Mouse (Mus musculus): ENCODE measurements around the gene Tmem108. TPM values are rescaled to one million over a fixed set of nuclear protein-coding genes. Genes with fewer than 3 reads are reported as not detected.

Tmem108 gene
- polyA plus RNA-seq, 1 experiment from 2014 or later = 25.9 TPM

GRCm38 (mm10) chr9:103720021-103720420, 41.6 kb downstream of the Tmem108 start:
- 93% methylated on average over 11 of the region's 11 CpGs for WGBS
- no peaks in the 10 kb centered on the region for H3K36me3 ChIP-seq
- no peak for ATAC-seq (ENCODE audit: low FRiP score)
- H3K4me2 ChIP-seq = no peak overlapping the region
- H3K4me3 ChIP-seq (replicated peaks) = no peak overlapping the region
- no peak overlapping the region for H3K27ac ChIP-seq (replicated peaks)
- H3K27me3 ChIP-seq (replicated peaks) = no peaks in the 10 kb centered on the region
- no peaks in the 10 kb centered on the region for H3K9me3 ChIP-seq (replicated peaks)
- H3K9ac ChIP-seq (replicated peaks) = no peak overlapping the region
- no peaks in the 10 kb centered on the region for H3K4me1 ChIP-seq

- Histone ChIP-seq H3K4me3 (replicated peaks) (no peak overlapping the region), H3K36me3 (no peaks in the 10 kb centered on the region), H3K9ac (replicated peaks) (no peak overlapping the region), H3K4me1 (peaks cover 10% of the 10 kb centered on the region), H3K9me3 (replicated peaks) (no peaks in the 10 kb centered on the region), H3K4me2 (no peak overlapping the region), H3K27me3 (replicated peaks) (no peaks in the 10 kb centered on the region), H3K27ac (replicated peaks) (no peak overlapping the region)
- no peak for ATAC-seq (ENCODE audit: low FRiP score)
- WGBS = 98% methylated on average over 13 of the region's 13 CpGs
Measured at GRCm38 (mm10) chr9:103716002-103716401, 45.6 kb downstream of the Tmem108 start.

- WGBS = 98% methylated on average over 4 of the region's 4 CpGs
- H3K4me3 ChIP-seq (replicated peaks) = no peak overlapping the region
- ATAC-seq (ENCODE audit: low FRiP score) = no peak
Measured at GRCm38 (mm10) chr9:103715352-103715751, 46.3 kb downstream of the Tmem108 start.

GRCm38 (mm10) chr9:103713230-103713629, 48.4 kb downstream of the Tmem108 start:
- Histone ChIP-seq H3K9ac (replicated peaks) (no peak overlapping the region), H3K4me3 (replicated peaks) (no peak overlapping the region), H3K4me1 (peaks cover 10% of the 10 kb centered on the region), H3K27me3 (replicated peaks) (no peaks in the 10 kb centered on the region), H3K9me3 (replicated peaks) (no peaks in the 10 kb centered on the region), H3K36me3 (no peaks in the 10 kb centered on the region), H3K4me2 (no peak overlapping the region), H3K27ac (replicated peaks) (no peak overlapping the region)
- 81% methylated on average over 4 of the region's 4 CpGs for WGBS
- no peak for ATAC-seq (ENCODE audit: low FRiP score)

More at GRCm38 (mm10) chr9:103715352-103715751, 46.3 kb downstream of the Tmem108 start:
- H3K9ac ChIP-seq (replicated peaks) = no peak overlapping the region
- no peak overlapping the region for H3K27ac ChIP-seq (replicated peaks)
- no peaks in the 10 kb centered on the region for H3K27me3 ChIP-seq (replicated peaks)
- no peaks in the 10 kb centered on the region for H3K36me3 ChIP-seq
- no peak overlapping the region for H3K4me2 ChIP-seq
- no peaks in the 10 kb centered on the region for H3K9me3 ChIP-seq (replicated peaks)
- H3K4me1 ChIP-seq = peaks cover 10% of the 10 kb centered on the region

GRCm38 (mm10) chr9:103712711-103713110, 48.9 kb downstream of the Tmem108 start:
- Histone ChIP-seq H3K27ac (replicated peaks) (no peak overlapping the region), H3K4me2 (no peak overlapping the region), H3K9ac (replicated peaks) (no peak overlapping the region), H3K36me3 (no peaks in the 10 kb centered on the region), H3K4me3 (replicated peaks) (no peak overlapping the region), H3K27me3 (replicated peaks) (no peaks in the 10 kb centered on the region), H3K4me1 (peaks cover 10% of the 10 kb centered on the region), H3K9me3 (replicated peaks) (no peaks in the 10 kb centered on the region)
- WGBS = 86% methylated on average over 7 of the region's 7 CpGs
- no peak for ATAC-seq (ENCODE audit: low FRiP score)

- H3K9ac ChIP-seq (replicated peaks) = no peak overlapping the region
- H3K4me3 ChIP-seq (replicated peaks) = no peak overlapping the region
- H3K9me3 ChIP-seq (replicated peaks) = no peaks in the 10 kb centered on the region
- no peaks in the 10 kb centered on the region for H3K36me3 ChIP-seq
- no peak overlapping the region for H3K27ac ChIP-seq (replicated peaks)
- H3K27me3 ChIP-seq (replicated peaks) = no peaks in the 10 kb centered on the region
- ATAC-seq (ENCODE audit: low FRiP score) = no peak
- H3K4me1 ChIP-seq = peaks cover 10% of the 10 kb centered on the region
- 55% methylated on average over 3 of the region's 3 CpGs for WGBS
- H3K4me2 ChIP-seq = no peak overlapping the region
Measured at GRCm38 (mm10) chr9:103709694-103710093, 51.9 kb downstream of the Tmem108 start.

- 83% methylated on average over 16 of the region's 16 CpGs for WGBS
- H3K4me3 ChIP-seq (replicated peaks) = no peak overlapping the region
- peaks cover 10% of the 10 kb centered on the region for H3K4me1 ChIP-seq
- H3K4me2 ChIP-seq = no peak overlapping the region
- H3K27ac ChIP-seq (replicated peaks) = no peak overlapping the region
- no peaks in the 10 kb centered on the region for H3K9me3 ChIP-seq (replicated peaks)
- no peak for ATAC-seq (ENCODE audit: low FRiP score)
- no peaks in the 10 kb centered on the region for H3K36me3 ChIP-seq
- H3K9ac ChIP-seq (replicated peaks) = no peak overlapping the region
- no peaks in the 10 kb centered on the region for H3K27me3 ChIP-seq (replicated peaks)
Measured at GRCm38 (mm10) chr9:103708514-103709173, 53.0 kb downstream of the Tmem108 start.

GRCm38 (mm10) chr9:103707857-103708256, 53.8 kb downstream of the Tmem108 start:
- H3K4me2 ChIP-seq = no peak overlapping the region

GRCm38 (mm10) chr9:103707000-103707790, 54.4 kb downstream of the Tmem108 start:
- Histone ChIP-seq H3K36me3 (no peaks in the 10 kb centered on the region), H3K4me2 (no peak overlapping the region), H3K9me3 (replicated peaks) (no peaks in the 10 kb centered on the region), H3K9ac (replicated peaks) (no peak overlapping the region), H3K27ac (replicated peaks) (no peak overlapping the region), H3K4me3 (replicated peaks) (no peak overlapping the region), H3K4me1 (peaks cover 9% of the 10 kb centered on the region), H3K27me3 (replicated peaks) (no peaks in the 10 kb centered on the region)
- WGBS = 83% methylated on average over 8 of the region's 8 CpGs
- no peak for ATAC-seq (ENCODE audit: low FRiP score)

More at GRCm38 (mm10) chr9:103707857-103708256, 53.8 kb downstream of the Tmem108 start:
- Histone ChIP-seq H3K27ac (replicated peaks) (no peak overlapping the region), H3K36me3 (no peaks in the 10 kb centered on the region), H3K9ac (replicated peaks) (no peak overlapping the region), H3K9me3 (replicated peaks) (no peaks in the 10 kb centered on the region), H3K27me3 (replicated peaks) (no peaks in the 10 kb centered on the region), H3K4me1 (peaks cover 10% of the 10 kb centered on the region), H3K4me3 (replicated peaks) (no peak overlapping the region)
- no peak for ATAC-seq (ENCODE audit: low FRiP score)

- 96% methylated on average over 4 of the region's 4 CpGs for WGBS
- Histone ChIP-seq H3K27me3 (replicated peaks) (no peaks in the 10 kb centered on the region), H3K9ac (replicated peaks) (no peak overlapping the region), H3K36me3 (no peaks in the 10 kb centered on the region), H3K4me3 (replicated peaks) (no peak overlapping the region), H3K4me1 (peaks cover 4% of the 10 kb centered on the region; the same call in 1 of the 2 replicates), H3K4me2 (no peak overlapping the region), H3K27ac (replicated peaks) (no peak overlapping the region), H3K9me3 (replicated peaks) (no peaks in the 10 kb centered on the region)
- ATAC-seq (ENCODE audit: low FRiP score) = no peak
Measured at GRCm38 (mm10) chr9:103705717-103706116, 55.9 kb downstream of the Tmem108 start.

- no peak for ATAC-seq (ENCODE audit: low FRiP score)
Measured at GRCm38 (mm10) chr9:103703014-103703413, 58.6 kb downstream of the Tmem108 start.

GRCm38 (mm10) chr9:103702452-103702851, 59.2 kb downstream of the Tmem108 start:
- no peaks in the 10 kb centered on the region for H3K27me3 ChIP-seq (replicated peaks)
- no peak for ATAC-seq (ENCODE audit: low FRiP score)
- H3K9me3 ChIP-seq (replicated peaks) = no peaks in the 10 kb centered on the region
- WGBS = 95% methylated on average over 5 of the region's 5 CpGs
- H3K27ac ChIP-seq (replicated peaks) = no peak overlapping the region
- peaks cover 8% of the 10 kb centered on the region for H3K4me1 ChIP-seq
- H3K36me3 ChIP-seq = no peaks in the 10 kb centered on the region
- H3K4me3 ChIP-seq (replicated peaks) = no peak overlapping the region
- H3K4me2 ChIP-seq = no peak overlapping the region
- H3K9ac ChIP-seq (replicated peaks) = no peak overlapping the region

More at GRCm38 (mm10) chr9:103703014-103703413, 58.6 kb downstream of the Tmem108 start:
- H3K4me2 ChIP-seq = no peak overlapping the region
- no peaks in the 10 kb centered on the region for H3K9me3 ChIP-seq (replicated peaks)
- H3K27ac ChIP-seq (replicated peaks) = no peak overlapping the region
- no peaks in the 10 kb centered on the region for H3K27me3 ChIP-seq (replicated peaks)
- 81% methylated on average over 16 of the region's 16 CpGs for WGBS
- H3K36me3 ChIP-seq = no peaks in the 10 kb centered on the region
- no peak overlapping the region for H3K4me3 ChIP-seq (replicated peaks)
- H3K4me1 ChIP-seq = peaks cover 4% of the 10 kb centered on the region; the same call in 1 of the 2 replicates
- no peak overlapping the region for H3K9ac ChIP-seq (replicated peaks)
